Mouse (Mus musculus) hindbrain, embryonic 16.5 days (tissue): ENCODE results near the gene Rnf123. TPM values are rescaled to one million over a fixed set of nuclear protein-coding genes. Genes with fewer than 3 reads are reported as not detected.

Source experiments
- ATAC-seq: fragments of 200-750 bp; cut with Nextera tagmentation; 2 replicates; pipeline ENCODE4 v1.8.0; 2017; ENCODE audit warnings: moderate TSS enrichment, moderate library complexity
- H3K27ac ChIP-seq: fragments of 300-500 bp; sonication (generic); 2 replicates; pipeline ENCODE4 v1.5.1; 2014; ENCODE audit warnings: low read depth, mild to moderate bottlenecking, control low read depth, low read length, moderate library complexity
- H3K27me3 ChIP-seq: fragments of 300-500 bp; sonication (generic); replicated peaks from 2 replicates; pipeline ENCODE4 v1.6.1; 2014; ENCODE audit warnings: low read length; ENCODE audit not compliant: control insufficient read depth, insufficient read depth
- H3K36me3 ChIP-seq: fragments of 300-500 bp; sonication (generic); 2 replicates; pipeline ENCODE4 v1.6.1; 2014; ENCODE audit warnings: mild to moderate bottlenecking, low read length, moderate library complexity, mixed read lengths; ENCODE audit not compliant: control insufficient read depth, insufficient read depth
- H3K4me1 ChIP-seq: fragments of 300-500 bp; sonication (generic); 2 replicates; pipeline ENCODE4 v1.6.1; 2014; ENCODE audit warnings: low read depth, low read length; ENCODE audit not compliant: control insufficient read depth, insufficient read depth
- H3K4me2 ChIP-seq: fragments of 300-500 bp; sonication (generic); 2 replicates; pipeline ENCODE4 v1.6.1; 2014; ENCODE audit warnings: mild to moderate bottlenecking, low read length, control low read depth, moderate library complexity
- H3K4me3 ChIP-seq: fragments of 300-500 bp; sonication (generic); 2 replicates; pipeline ENCODE4 v1.5.1; 2014; ENCODE audit warnings: mild to moderate bottlenecking, low read length, control low read depth, moderate library complexity
- H3K9ac ChIP-seq: fragments of 300-500 bp; sonication (generic); 2 replicates; pipeline ENCODE4 v1.6.1; 2014; ENCODE audit warnings: low read depth, mild to moderate bottlenecking, control low read depth, low read length, moderate library complexity
- H3K9me3 ChIP-seq: fragments of 300-500 bp; sonication (generic); 2 replicates; pipeline ENCODE4 v1.6.1; 2014; ENCODE audit warnings: mild to moderate bottlenecking, low read length, moderate library complexity; ENCODE audit not compliant: control insufficient read depth
- WGBS: fragments of 180-500 bp; shearing (Covaris S2); extraction: QIAGEN DNeasy Blood & Tissue Kit; methylation state at CpG from one replicate; pipeline ENCODE4 v1.1.7; 2014; 5-methylcytosine and 5-hydroxymethylcytosine counted together
- polyA plus RNA-seq: library from polyadenylated mRNA; unstranded; fragments of >200 nt; fragmentation: Nextera tagmentation; extraction: Ambion mirVana; gene quantifications from 2 replicates; pipeline ENCODE4 v1.2.1, GENCODE M21; 2015

Gene Rnf123
- polyA plus RNA-seq, 1 experiment from 2014 or later: 47.6 TPM

DNA sequence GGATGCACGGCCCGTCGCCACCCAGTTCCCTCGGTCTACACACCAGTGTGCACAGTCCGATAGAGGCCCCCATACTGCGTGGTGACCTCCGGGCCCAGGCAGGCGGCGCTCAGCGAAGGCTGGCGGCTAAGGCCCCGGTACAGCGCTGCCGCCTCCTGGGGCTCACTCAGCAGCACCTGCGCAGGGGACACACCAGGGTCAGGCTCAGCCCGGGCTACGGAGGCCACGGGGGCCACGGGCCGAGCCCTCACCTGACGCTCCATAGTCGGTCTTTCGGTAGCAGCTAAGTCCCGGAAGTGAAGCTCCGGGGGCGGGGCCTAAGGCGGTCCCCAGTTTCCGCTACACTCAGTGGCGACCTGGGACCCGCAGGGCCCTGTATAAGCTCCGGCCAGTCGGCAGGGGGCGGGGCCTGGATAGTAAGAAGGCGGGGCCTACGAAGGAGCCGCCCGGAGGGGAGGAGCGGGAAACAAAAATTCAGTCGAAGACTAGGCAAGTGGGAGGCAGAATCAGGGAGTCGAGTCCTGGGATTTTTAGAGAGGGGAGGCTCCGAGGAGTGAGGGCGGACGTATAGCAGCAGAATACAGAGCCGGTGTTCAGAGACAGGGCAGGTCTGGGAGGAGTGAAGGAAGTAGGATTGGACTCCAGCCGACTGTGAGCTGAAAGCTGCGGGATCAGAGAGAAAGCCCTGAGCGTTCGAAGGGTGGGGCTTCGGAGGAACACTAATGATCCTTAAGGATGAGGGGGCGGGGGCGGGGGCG, 11.2 kb upstream of the Rnf123 start, which contains the start of gene Apeh:
Apeh (minus strand) TSS at position 423 of the 758 bp plus-strand sequence.
- Histone ChIP-seq H3K9ac (peak within 1 kb of the TSS; percentile 82), H3K27ac (peak within 1 kb of the TSS; percentile 78), H3K4me1 (peaks cover 18% of the 10 kb centered on the region), H3K27me3 (no peaks in the 10 kb centered on the region), H3K36me3 (peaks cover 28% of the 10 kb centered on the region), H3K9me3 (no peaks in the 10 kb centered on the region), H3K4me2 (peak within 1 kb of the TSS; percentile 82), H3K4me3 (peak within 1 kb of the TSS; percentile 73)
- WGBS: 1% methylated on average over 52 of the region's 52 CpGs
- peak; percentile 93 for ATAC-seq

- Histone ChIP-seq H3K9ac (peak overlapping the region; percentile 82), H3K27ac (peak overlapping the region; percentile 78; the same call in 1 of the 2 replicates), H3K4me3 (peak overlapping the region; percentile 73), H3K4me2 (peak overlapping the region; percentile 82), H3K27me3 (no peaks in the 10 kb centered on the region), H3K36me3 (peaks cover 30% of the 10 kb centered on the region), H3K4me1 (peaks cover 18% of the 10 kb centered on the region), H3K9me3 (no peaks in the 10 kb centered on the region)
- WGBS: 71% methylated on average over 10 of the region's 10 CpGs
- no peak; the same call in 1 of the 2 replicates for ATAC-seq
These were observed 10.4 kb upstream of the Rnf123 start for GRCm38 (mm10) chr9:108093586-108093985.

- ATAC-seq: no peak
- Histone ChIP-seq H3K36me3 (peaks cover 37% of the 10 kb centered on the region), H3K4me3 (no peak overlapping the region), H3K9me3 (no peaks in the 10 kb centered on the region), H3K4me1 (peaks cover 14% of the 10 kb centered on the region), H3K27me3 (no peaks in the 10 kb centered on the region), H3K4me2 (no peak overlapping the region), H3K9ac (no peak overlapping the region), H3K27ac (no peak overlapping the region)
- 97% methylated on average over 7 of the region's 7 CpGs for WGBS
These were observed 7.5 kb upstream of the Rnf123 start for GRCm38 (mm10) chr9:108090611-108091120.

GRCm38 (mm10) chr9:108085261-108085660, 2.1 kb upstream of the Rnf123 start:
- peaks cover 26% of the 10 kb centered on the region for H3K36me3 ChIP-seq
- no peaks in the 10 kb centered on the region for H3K9me3 ChIP-seq
- no peak overlapping the region for H3K9ac ChIP-seq
- H3K4me2 ChIP-seq: no peak overlapping the region
- 94% methylated on average over 4 of the region's 4 CpGs for WGBS
- ATAC-seq: no peak
- peaks cover 19% of the 10 kb centered on the region for H3K27me3 ChIP-seq
- no peak overlapping the region for H3K27ac ChIP-seq
- H3K4me3 ChIP-seq: no peak overlapping the region
- peaks cover 6% of the 10 kb centered on the region; the same call in 1 of the 2 replicates for H3K4me1 ChIP-seq

DNA sequence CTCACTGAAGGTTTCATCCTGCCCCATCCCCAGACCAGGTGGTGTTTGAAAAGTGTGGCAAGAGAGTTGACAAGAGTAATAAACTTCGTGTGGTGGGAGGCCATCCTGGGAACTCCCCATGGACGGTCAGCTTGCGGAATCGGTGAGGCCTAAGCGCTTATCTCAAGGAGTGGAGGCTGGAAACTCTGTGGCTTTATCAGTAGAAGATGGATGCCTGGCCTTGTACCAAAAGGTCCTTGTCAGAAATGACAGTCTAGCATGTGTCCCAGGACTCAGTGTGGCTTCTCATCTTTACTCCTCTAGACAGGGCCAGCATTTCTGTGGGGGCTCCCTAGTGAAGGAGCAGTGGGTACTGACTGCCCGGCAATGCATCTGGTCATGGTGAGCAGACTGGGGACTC, 415 bp upstream of the Rnf123 start:
- H3K27me3 ChIP-seq: peaks cover 19% of the 10 kb centered on the region
- H3K27ac ChIP-seq: no peak overlapping the region
- H3K4me1 ChIP-seq: peaks cover 12% of the 10 kb centered on the region
- H3K36me3 ChIP-seq: peaks cover 14% of the 10 kb centered on the region; the same call in 1 of the 2 replicates
- H3K9ac ChIP-seq: no peak overlapping the region
- no peaks in the 10 kb centered on the region for H3K9me3 ChIP-seq
- H3K4me3 ChIP-seq: no peak overlapping the region
- no peak for ATAC-seq
- WGBS: 89% methylated on average over 6 of the region's 6 CpGs
- H3K4me2 ChIP-seq: no peak overlapping the region

DNA sequence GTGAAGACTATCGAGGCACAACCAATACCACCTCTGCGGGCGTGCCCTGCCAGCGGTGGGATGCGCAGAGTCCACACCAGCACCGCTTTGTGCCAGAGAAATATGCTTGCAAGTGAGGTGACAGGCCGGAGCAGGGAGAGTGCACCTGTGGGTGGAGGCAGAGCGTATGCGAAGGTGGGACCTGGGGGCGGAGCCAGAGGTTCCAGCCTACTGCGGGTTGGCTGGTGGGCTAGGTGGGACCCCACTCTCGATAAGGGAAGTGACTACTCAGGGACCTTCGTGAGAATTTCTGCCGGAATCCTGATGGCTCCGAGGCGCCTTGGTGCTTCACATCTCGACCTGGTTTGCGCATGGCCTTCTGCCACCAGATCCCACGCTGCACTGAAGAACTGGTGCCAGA, 597 bp downstream of the Rnf123 start:
- WGBS: 7% methylated on average over 19 of the region's 19 CpGs
- Histone ChIP-seq H3K9ac (peak overlapping the region; percentile 11; the same call in 1 of the 2 replicates), H3K4me1 (peaks cover 22% of the 10 kb centered on the region), H3K9me3 (no peaks in the 10 kb centered on the region), H3K27me3 (peaks cover 19% of the 10 kb centered on the region), H3K27ac (no peak overlapping the region), H3K36me3 (peaks cover 13% of the 10 kb centered on the region; the same call in 1 of the 2 replicates), H3K4me2 (peak overlapping the region; percentile 48), H3K4me3 (peak overlapping the region; percentile 21)
- ATAC-seq: 0 out of 2 replicates have a peak, but pooled peaks have one; percentile 34

GRCm38 (mm10) chr9:108080168-108080567, 3.0 kb downstream of the Rnf123 start, which contains the start of gene Mst1:
Mst1 (plus strand) TSS chr9:108080436.
- no peak within 1 kb of the TSS; the same call in 1 of the 2 replicates for H3K27ac ChIP-seq
- H3K27me3 ChIP-seq: peaks cover 19% of the 10 kb centered on the region
- H3K9ac ChIP-seq: peak within 1 kb of the TSS; percentile 92
- H3K4me2 ChIP-seq: peak within 1 kb of the TSS; percentile 88
- no peak for ATAC-seq
- no peaks in the 10 kb centered on the region for H3K9me3 ChIP-seq
- WGBS: 73% methylated on average over 5 of the region's 5 CpGs
- no peaks in the 10 kb centered on the region for H3K36me3 ChIP-seq
- H3K4me1 ChIP-seq: peaks cover 22% of the 10 kb centered on the region
- H3K4me3 ChIP-seq: peak within 1 kb of the TSS; percentile 84

DNA sequence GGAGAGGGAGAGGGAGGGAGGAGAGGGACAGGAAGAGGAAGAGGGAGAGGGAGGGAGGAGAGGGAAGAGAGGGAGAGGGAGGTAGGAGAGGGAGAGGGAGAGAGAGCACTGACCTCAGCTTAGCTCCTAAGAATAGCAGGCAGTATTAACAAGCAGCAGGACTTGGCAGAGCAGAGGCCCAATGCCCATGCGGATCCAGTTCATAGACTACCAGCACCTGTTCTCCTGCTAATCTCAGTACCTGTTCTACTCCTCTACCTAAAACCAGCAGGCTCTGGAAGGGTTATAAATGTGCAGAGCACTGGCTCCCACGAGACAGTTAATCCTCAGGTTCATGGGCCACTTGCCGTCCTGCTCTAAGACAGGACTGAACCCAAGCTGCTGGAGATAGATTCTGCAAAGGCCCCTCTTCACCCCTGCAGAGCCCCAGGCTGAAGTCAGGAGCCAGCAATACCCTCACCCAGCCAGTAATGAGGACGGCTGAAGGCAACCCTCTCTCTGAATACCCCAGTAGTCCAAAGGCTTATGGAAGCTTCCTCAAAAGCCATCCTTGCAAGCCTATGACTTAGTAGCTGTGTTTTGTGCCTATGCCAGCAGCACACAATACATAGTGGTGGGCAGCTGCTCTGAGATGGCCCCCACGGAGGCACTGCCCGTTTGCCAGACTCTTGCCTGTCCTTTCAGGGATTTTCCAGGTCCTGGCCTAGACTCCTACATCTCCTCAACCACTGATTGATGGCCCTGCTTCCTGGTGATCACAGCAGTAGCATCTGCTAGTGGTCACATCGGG, 9.8 kb downstream of the Rnf123 start:
- peaks cover 8% of the 10 kb centered on the region for H3K4me1 ChIP-seq
- WGBS: 56% methylated on average over 7 of the region's 7 CpGs

More for the DNA sequence above, 9.8 kb downstream of the Rnf123 start:
- Histone ChIP-seq H3K36me3 (peaks cover 10% of the 10 kb centered on the region; the same call in 1 of the 2 replicates), H3K27me3 (no peaks in the 10 kb centered on the region), H3K9ac (no peak overlapping the region), H3K27ac (no peak overlapping the region), H3K4me2 (no peak overlapping the region), H3K9me3 (no peaks in the 10 kb centered on the region), H3K4me3 (no peak overlapping the region)
- no peak for ATAC-seq
